Mouse (Mus musculus) cortical plate, adult 2 months (tissue): Measurements from ENCODE around the gene Gzmb.
"Not testable (repeated sequence)": the region's sequence is repeated elsewhere in the genome, so short reads cannot be mapped to it uniquely, and the experiment has no call there.

Source experiments
- CTCF ChIP-seq: fragments of 200-500 bp; IDR thresholded peaks from 2 replicates; pipeline ENCODE4 v1.5.1; 2011; ENCODE audit warnings: mild to moderate bottlenecking, control low read depth, low read length; ENCODE audit not compliant: insufficient read depth; ENCODE audit errors: extremely low read depth
- POLR2A ChIP-seq: fragments of 200-500 bp; IDR thresholded peaks from 2 replicates; pipeline ENCODE4 v1.6.1; 2011; ENCODE audit warnings: mild to moderate bottlenecking, low read length, control low read depth; ENCODE audit not compliant: insufficient read depth; ENCODE audit errors: extremely low read depth

GRCm38 (mm10) chr14:56278691-56279090, 16.6 kb upstream of the Gzmb start:
- not testable (repeated sequence) for TF ChIP-seq CTCF, POLR2A
